Mouse (Mus musculus) limb, embryonic 14.5 days (tissue): ENCODE results near the gene Zfp937. TPM values are rescaled to one million over a fixed set of nuclear protein-coding genes. Genes with fewer than 3 reads are reported as not detected.
"Not testable (repeated sequence)": the region's sequence is repeated elsewhere in the genome, so short reads cannot be mapped to it uniquely, and the experiment has no call there.

Experiments
- ATAC-seq: fragments of 200-750 bp; cut with Nextera tagmentation; 2 replicates; pipeline ENCODE4 v1.8.0; 2017; ENCODE audit warnings: low read depth, moderate number of reproducible peaks, moderate TSS enrichment; ENCODE audit not compliant: low FRiP score
- DNase-seq: peaks from one replicate; pipeline ENCODE4 v3.0.0-alpha.2; 2015; ENCODE audit warnings: low spot score
- H3K27ac ChIP-seq: fragments of 300-500 bp; sonication (generic); replicated peaks from 2 replicates; pipeline ENCODE4 v1.5.1; 2014; ENCODE audit warnings: low read depth, mild to moderate bottlenecking, low read length, moderate library complexity, mixed read lengths
- H3K27me3 ChIP-seq: fragments of 300-500 bp; sonication (generic); 2 replicates; pipeline ENCODE4 v1.6.1; 2014; ENCODE audit warnings: low read length, mixed read lengths; ENCODE audit not compliant: control insufficient read depth, insufficient read depth
- H3K36me3 ChIP-seq: fragments of 300-500 bp; sonication (generic); 2 replicates; pipeline ENCODE4 v1.6.1; 2014; ENCODE audit warnings: mild to moderate bottlenecking, low read length, moderate library complexity, mixed read lengths; ENCODE audit not compliant: control insufficient read depth, insufficient read depth
- H3K4me1 ChIP-seq: fragments of 300-500 bp; sonication (generic); 2 replicates; pipeline ENCODE4 v1.6.1; 2014; ENCODE audit warnings: antibody characterized with exemption, low read length, mixed read lengths; ENCODE audit not compliant: control insufficient read depth, insufficient read depth
- H3K4me2 ChIP-seq: fragments of 300-500 bp; sonication (generic); replicated peaks from 2 replicates; pipeline ENCODE4 v1.6.1; 2014; ENCODE audit warnings: low read depth, mild to moderate bottlenecking, low read length, moderate library complexity; ENCODE audit not compliant: severe bottlenecking
- H3K4me3 ChIP-seq: fragments of 300-500 bp; sonication (generic); replicated peaks from 2 replicates; pipeline ENCODE4 v1.5.1; 2014; ENCODE audit warnings: low read length
- H3K9ac ChIP-seq: fragments of 300-500 bp; sonication (generic); 2 replicates; pipeline ENCODE4 v1.6.1; 2014; ENCODE audit warnings: mild to moderate bottlenecking, low read depth, low read length, moderate library complexity; ENCODE audit not compliant: severe bottlenecking
- H3K9me3 ChIP-seq: fragments of 300-500 bp; sonication (generic); 2 replicates; pipeline ENCODE4 v1.6.1; 2016; ENCODE audit warnings: low read length; ENCODE audit not compliant: control insufficient read depth
- POLR2A ChIP-seq: fragments of 200-500 bp; IDR thresholded peaks from 2 replicates; pipeline ENCODE4 v1.8.0; 2012; ENCODE audit warnings: inconsistent platforms, mild to moderate bottlenecking, moderate library complexity, borderline replicate concordance; ENCODE audit not compliant: insufficient read depth, insufficient read length; ENCODE audit errors: extremely low read depth
- WGBS: fragments of 180-500 bp; shearing (Covaris S2); extraction: QIAGEN DNeasy Blood & Tissue Kit; methylation state at CpG from one replicate; pipeline ENCODE4 v1.1.7; 2014; 5-methylcytosine and 5-hydroxymethylcytosine counted together
- polyA plus RNA-seq, 2 experiments: library from polyadenylated mRNA; depleted of rRNA in 1 of 2; stranded (reverse) in 1 of 2; unstranded in 1 of 2; fragments of >200 nt; fragmentation: Nextera tagmentation in 1 of 2; extraction: Ambion mirVana in 1 of 2; gene quantifications; 2 replicates each; pipeline versions ENCODE4 v1.2.1 to v1.2.3; 2012 to 2014

The Zfp937 gene
- polyA plus RNA-seq (2012; rRNA removed) (1.7 and 2.2 TPM in 2 replicates), polyA plus RNA-seq (2014; fragmentation: Nextera tagmentation; extraction: Ambion mirVana) (8.4 and 8.5 TPM in 2 replicates)

GRCm38 (mm10) chr2:150217600-150218362 lies at the start of gene Zfp937:
Gene Zfp937 (plus strand): TSS chr2:150218073.
- Histone ChIP-seq H3K9ac (peak within 1 kb of the TSS; percentile 46), H3K4me2 (peak within 1 kb of the TSS; percentile 36), H3K4me3 (peak within 1 kb of the TSS; percentile 39)
- H3K27me3 ChIP-seq, H3K9me3 ChIP-seq, H3K4me1 ChIP-seq, H3K36me3 ChIP-seq, H3K27ac ChIP-seq: not testable (repeated sequence)
- 3% methylated on average over 15 of the region's 15 CpGs for WGBS
- ATAC-seq: peak; percentile 99
- peak; percentile 55 for DNase-seq

GRCm38 (mm10) chr2:150173833-150174232 lies 44.0 kb upstream of the Zfp937 start:
- H3K9me3 ChIP-seq: no peaks in the 10 kb centered on the region
- no peak overlapping the region for H3K4me2 ChIP-seq
- no peaks in the 10 kb centered on the region for H3K4me1 ChIP-seq
- DNase-seq: no peak
- H3K4me3 ChIP-seq: no peak overlapping the region
- no peaks in the 10 kb centered on the region for H3K27me3 ChIP-seq
- no peak overlapping the region for H3K9ac ChIP-seq
- no peak for TF ChIP-seq POLR2A
- ATAC-seq: no peak
- H3K36me3 ChIP-seq: no peaks in the 10 kb centered on the region
- H3K27ac ChIP-seq: no peak overlapping the region

- ATAC-seq, DNase-seq, H3K36me3 ChIP-seq, H3K4me1 ChIP-seq, H3K27ac ChIP-seq, H3K9me3 ChIP-seq, H3K4me2 ChIP-seq, H3K27me3 ChIP-seq, H3K9ac ChIP-seq, H3K4me3 ChIP-seq: not testable (repeated sequence)
- 70% methylated on average over 4 of the region's 4 CpGs for WGBS
These were observed 38.3 kb upstream of the Zfp937 start, which contains the start of gene Gm10770 for GRCm38 (mm10) chr2:150179579-150179978. Gene Gm10770 (minus strand): TSS chr2:150179679.

GRCm38 (mm10) chr2:150181046-150181445 lies 36.8 kb upstream of the Zfp937 start:
- not testable (repeated sequence) for H3K4me1 ChIP-seq, H3K4me3 ChIP-seq

GRCm38 (mm10) chr2:150181570-150181999 lies 36.3 kb upstream of the Zfp937 start, which contains the start of gene Gm14139:
Gene Gm14139 (plus strand): TSS chr2:150181755.
- H3K4me3 ChIP-seq, H3K9ac ChIP-seq, H3K27ac ChIP-seq, ATAC-seq, DNase-seq, H3K9me3 ChIP-seq, H3K4me1 ChIP-seq, H3K4me2 ChIP-seq, H3K36me3 ChIP-seq, H3K27me3 ChIP-seq: not testable (repeated sequence)
- WGBS: 79% methylated on average over 7 of the region's 7 CpGs

More at GRCm38 (mm10) chr2:150181046-150181445, 36.8 kb upstream of the Zfp937 start:
- H3K9ac ChIP-seq, H3K4me2 ChIP-seq, H3K9me3 ChIP-seq, H3K36me3 ChIP-seq, DNase-seq, ATAC-seq, H3K27ac ChIP-seq, H3K27me3 ChIP-seq: not testable (repeated sequence)

GRCm38 (mm10) chr2:150218363-150218725 lies 471 bp downstream of the Zfp937 start:
- not testable (repeated sequence) for H3K36me3 ChIP-seq, DNase-seq, H3K27ac ChIP-seq, H3K27me3 ChIP-seq, H3K9me3 ChIP-seq, H3K4me1 ChIP-seq
- WGBS: 0% methylated on average over 2 of the region's 4 CpGs
- Histone ChIP-seq H3K4me3 (peak overlapping the region; percentile 39), H3K9ac (peak overlapping the region; percentile 46), H3K4me2 (peak overlapping the region; percentile 36)
- ATAC-seq: peak; percentile 16; the same call in 1 of the 2 replicates

GRCm38 (mm10) chr2:150223263-150223662 lies 5.4 kb downstream of the Zfp937 start:
- H3K4me2 ChIP-seq, H3K9ac ChIP-seq, ATAC-seq, H3K27ac ChIP-seq, H3K9me3 ChIP-seq, H3K27me3 ChIP-seq, H3K4me1 ChIP-seq, H3K36me3 ChIP-seq, H3K4me3 ChIP-seq, DNase-seq: not testable (repeated sequence)
